Mouse (Mus musculus) limb, embryonic 14.5 days (tissue): ENCODE measurements around the gene A830005F24Rik. TPM values are rescaled to one million over a fixed set of nuclear protein-coding genes. Genes with fewer than 3 reads are reported as not detected.

ENCODE experiments used
- ATAC-seq: fragments of 200-750 bp; cut with Nextera tagmentation; 2 replicates; pipeline ENCODE4 v1.8.0; 2017; ENCODE audit warnings: low read depth, moderate number of reproducible peaks, moderate TSS enrichment; ENCODE audit not compliant: low FRiP score
- DNase-seq: peaks from one replicate; pipeline ENCODE4 v3.0.0-alpha.2; 2015; ENCODE audit warnings: low spot score
- H3K27ac ChIP-seq: fragments of 300-500 bp; sonication (generic); replicated peaks from 2 replicates; pipeline ENCODE4 v1.5.1; 2014; ENCODE audit warnings: low read depth, mild to moderate bottlenecking, low read length, moderate library complexity, mixed read lengths
- H3K27me3 ChIP-seq: fragments of 300-500 bp; sonication (generic); 2 replicates; pipeline ENCODE4 v1.6.1; 2014; ENCODE audit warnings: low read length, mixed read lengths; ENCODE audit not compliant: control insufficient read depth, insufficient read depth
- H3K36me3 ChIP-seq: fragments of 300-500 bp; sonication (generic); 2 replicates; pipeline ENCODE4 v1.6.1; 2014; ENCODE audit warnings: mild to moderate bottlenecking, low read length, moderate library complexity, mixed read lengths; ENCODE audit not compliant: control insufficient read depth, insufficient read depth
- H3K4me1 ChIP-seq: fragments of 300-500 bp; sonication (generic); 2 replicates; pipeline ENCODE4 v1.6.1; 2014; ENCODE audit warnings: antibody characterized with exemption, low read length, mixed read lengths; ENCODE audit not compliant: control insufficient read depth, insufficient read depth
- H3K4me2 ChIP-seq: fragments of 300-500 bp; sonication (generic); replicated peaks from 2 replicates; pipeline ENCODE4 v1.6.1; 2014; ENCODE audit warnings: low read depth, mild to moderate bottlenecking, low read length, moderate library complexity; ENCODE audit not compliant: severe bottlenecking
- H3K4me3 ChIP-seq: fragments of 300-500 bp; sonication (generic); replicated peaks from 2 replicates; pipeline ENCODE4 v1.5.1; 2014; ENCODE audit warnings: low read length
- H3K9ac ChIP-seq: fragments of 300-500 bp; sonication (generic); 2 replicates; pipeline ENCODE4 v1.6.1; 2014; ENCODE audit warnings: mild to moderate bottlenecking, low read depth, low read length, moderate library complexity; ENCODE audit not compliant: severe bottlenecking
- H3K9me3 ChIP-seq: fragments of 300-500 bp; sonication (generic); 2 replicates; pipeline ENCODE4 v1.6.1; 2016; ENCODE audit warnings: low read length; ENCODE audit not compliant: control insufficient read depth
- POLR2A ChIP-seq: fragments of 200-500 bp; IDR thresholded peaks from 2 replicates; pipeline ENCODE4 v1.8.0; 2012; ENCODE audit warnings: inconsistent platforms, mild to moderate bottlenecking, moderate library complexity, borderline replicate concordance; ENCODE audit not compliant: insufficient read depth, insufficient read length; ENCODE audit errors: extremely low read depth
- WGBS: fragments of 180-500 bp; shearing (Covaris S2); extraction: QIAGEN DNeasy Blood & Tissue Kit; methylation state at CpG from one replicate; pipeline ENCODE4 v1.1.7; 2014; 5-methylcytosine and 5-hydroxymethylcytosine counted together
- polyA plus RNA-seq, 2 experiments: library from polyadenylated mRNA; depleted of rRNA in 1 of 2; stranded (reverse) in 1 of 2; unstranded in 1 of 2; fragments of >200 nt; fragmentation: Nextera tagmentation in 1 of 2; extraction: Ambion mirVana in 1 of 2; gene quantifications; 2 replicates each; pipeline versions ENCODE4 v1.2.1 to v1.2.3; 2012 to 2014

Gene A830005F24Rik
- polyA plus RNA-seq, 2 experiments: 1.2 to 1.6 TPM

DNA sequence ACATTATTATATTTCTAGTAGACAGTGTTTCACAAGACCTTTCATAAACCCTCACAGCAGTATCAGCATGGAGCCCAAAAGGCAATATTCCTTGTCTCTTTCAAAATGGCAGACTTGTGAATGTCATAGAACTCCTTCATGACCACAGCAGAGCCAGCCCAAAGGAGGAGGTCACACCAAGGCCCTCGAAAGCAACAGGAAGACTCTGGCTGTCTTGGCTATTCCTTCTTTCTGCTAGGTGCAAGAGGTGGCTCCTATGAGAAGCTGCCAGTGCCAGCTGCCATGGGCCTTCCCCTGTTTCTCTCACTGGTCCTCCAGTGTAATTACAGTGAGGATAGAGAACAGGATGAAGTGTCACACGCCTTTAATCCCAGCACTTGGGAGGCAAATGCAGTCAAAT is 15.7 kb downstream of the A830005F24Rik start:
- 30% methylated on average over 2 of the region's 2 CpGs for WGBS
- 0 out of 2 replicates have a peak, but pooled peaks have one; percentile 17 for ATAC-seq

DNA sequence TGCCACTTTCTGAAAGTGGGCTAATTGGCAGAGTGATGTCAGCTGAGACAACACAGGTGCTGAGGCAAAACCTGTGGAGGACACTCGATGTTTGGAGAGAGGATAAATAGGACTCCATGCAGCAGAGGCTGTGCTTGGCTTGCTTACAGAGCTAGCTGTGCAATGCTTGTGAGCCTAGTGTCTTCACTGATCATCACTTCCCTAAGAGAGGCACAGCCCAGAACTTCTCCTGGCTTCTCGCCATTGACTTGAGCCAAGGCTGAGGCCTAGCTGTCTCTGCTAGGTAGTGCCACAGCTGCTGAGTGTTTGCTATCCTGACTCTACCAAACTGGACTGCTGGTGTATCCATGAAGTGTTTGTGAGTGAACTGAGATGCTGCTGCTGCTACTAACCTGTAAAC is 17.3 kb downstream of the A830005F24Rik start:
- no peak overlapping the region for H3K9ac ChIP-seq
- DNase-seq (no peak), ATAC-seq (0 out of 2 replicates have a peak, but pooled peaks have one; percentile 19)
- H3K4me2 ChIP-seq: no peak overlapping the region
- peaks cover 15% of the 10 kb centered on the region for H3K36me3 ChIP-seq
- no peak overlapping the region for H3K4me3 ChIP-seq
- 67% methylated on average over 2 of the region's 2 CpGs for WGBS
- H3K27ac ChIP-seq: no peak overlapping the region
- H3K4me1 ChIP-seq: no peaks in the 10 kb centered on the region
- no peak for TF ChIP-seq POLR2A
- H3K9me3 ChIP-seq: no peaks in the 10 kb centered on the region
- H3K27me3 ChIP-seq: no peaks in the 10 kb centered on the region

More for the DNA sequence above, 15.7 kb downstream of the A830005F24Rik start:
- no peak for TF ChIP-seq POLR2A
- Histone ChIP-seq H3K36me3 (0 out of 2 replicates have a peak, but pooled peaks cover 2% of the 10 kb centered on the region), H3K9ac (no peak overlapping the region), H3K9me3 (no peaks in the 10 kb centered on the region), H3K4me2 (no peak overlapping the region), H3K4me1 (no peaks in the 10 kb centered on the region), H3K4me3 (no peak overlapping the region), H3K27me3 (no peaks in the 10 kb centered on the region), H3K27ac (no peak overlapping the region)
- DNase-seq: no peak

DNA sequence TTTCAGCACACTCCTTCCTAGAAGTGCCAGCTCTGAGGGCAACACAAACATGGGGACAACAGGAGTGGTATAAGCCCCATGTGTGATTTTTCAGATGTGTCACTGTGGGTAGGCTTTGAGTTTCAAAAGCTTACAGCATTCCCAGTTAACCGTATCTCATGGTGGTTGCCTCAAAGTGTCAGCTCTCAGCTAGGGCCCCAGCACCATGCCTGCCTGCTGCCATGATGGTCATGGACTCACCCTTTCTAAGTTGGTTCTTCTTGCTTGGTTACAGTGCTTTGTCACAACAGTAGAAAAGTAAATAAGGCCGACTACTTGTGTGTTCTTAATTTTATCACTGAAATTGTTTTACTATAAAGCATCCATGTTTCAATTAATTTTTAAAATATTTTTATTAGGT is 18.1 kb downstream of the A830005F24Rik start:
- H3K4me3 ChIP-seq: no peak overlapping the region
- H3K27ac ChIP-seq: no peak overlapping the region
- no peak overlapping the region for H3K9ac ChIP-seq
- no peak for TF ChIP-seq POLR2A
- H3K4me1 ChIP-seq: no peaks in the 10 kb centered on the region
- no peak for ATAC-seq
- no peak for DNase-seq
- 84% methylated on average over 2 of the region's 2 CpGs for WGBS
- peaks cover 21% of the 10 kb centered on the region for H3K36me3 ChIP-seq
- H3K9me3 ChIP-seq: no peaks in the 10 kb centered on the region
- no peak overlapping the region for H3K4me2 ChIP-seq
- H3K27me3 ChIP-seq: no peaks in the 10 kb centered on the region

DNA sequence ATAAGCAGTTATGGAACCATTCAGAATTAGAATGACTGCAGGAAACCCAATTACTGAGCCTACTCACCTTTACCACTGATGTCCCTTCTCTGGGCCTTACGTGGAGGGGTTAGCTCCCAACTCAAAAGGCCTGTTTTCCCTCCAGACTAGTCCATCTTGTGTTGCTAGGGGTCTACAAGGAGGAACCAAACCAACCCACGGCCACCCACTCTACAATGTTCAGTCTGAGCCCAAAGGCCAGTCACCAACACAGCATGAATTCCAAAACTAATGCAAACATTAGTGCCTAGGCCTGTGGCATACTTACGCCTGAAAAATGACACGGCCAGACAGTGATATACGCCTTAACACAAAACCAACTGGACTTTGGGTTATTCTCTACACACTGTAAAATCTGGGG is 20.1 kb downstream of the A830005F24Rik start:
- Histone ChIP-seq H3K9ac (no peak overlapping the region), H3K4me2 (no peak overlapping the region), H3K27me3 (no peaks in the 10 kb centered on the region), H3K27ac (no peak overlapping the region), H3K36me3 (peaks cover 37% of the 10 kb centered on the region), H3K4me1 (no peaks in the 10 kb centered on the region), H3K9me3 (no peaks in the 10 kb centered on the region), H3K4me3 (no peak overlapping the region)
- 88% methylated on average over 5 of the region's 5 CpGs for WGBS
- ATAC-seq: no peak
- no peak for TF ChIP-seq POLR2A
- no peak for DNase-seq

DNA sequence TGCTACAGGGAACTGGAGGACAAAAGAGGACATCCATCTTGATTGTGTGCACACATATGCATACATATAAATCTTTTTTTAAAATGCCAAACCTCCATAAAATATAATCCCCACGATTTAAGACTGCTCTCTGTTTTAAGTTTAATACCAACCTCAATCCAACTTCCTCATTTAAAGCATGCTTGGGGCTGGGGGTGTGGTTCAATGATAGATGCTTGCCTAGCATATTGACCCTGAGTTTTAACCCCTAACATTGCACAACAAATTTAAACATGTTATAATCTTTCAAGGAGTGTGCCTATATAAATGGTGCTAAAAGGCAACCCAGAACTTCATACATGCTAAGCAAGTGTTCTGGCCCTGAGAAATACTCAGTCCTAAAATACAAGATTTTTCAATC is 27.1 kb downstream of the A830005F24Rik start:
- H3K4me1 ChIP-seq: peaks cover 31% of the 10 kb centered on the region
- H3K9me3 ChIP-seq: no peaks in the 10 kb centered on the region
- no peaks in the 10 kb centered on the region for H3K27me3 ChIP-seq
- no peak overlapping the region for H3K4me3 ChIP-seq
- no peak for ATAC-seq
- no peak for TF ChIP-seq POLR2A
- DNase-seq: no peak
- H3K4me2 ChIP-seq: no peak overlapping the region; the same call in 1 of the 2 replicates
- no peak overlapping the region for H3K27ac ChIP-seq
- 24% methylated on average over 1 of the region's 1 CpGs for WGBS
- peaks cover 28% of the 10 kb centered on the region for H3K36me3 ChIP-seq
- H3K9ac ChIP-seq: no peak overlapping the region

DNA sequence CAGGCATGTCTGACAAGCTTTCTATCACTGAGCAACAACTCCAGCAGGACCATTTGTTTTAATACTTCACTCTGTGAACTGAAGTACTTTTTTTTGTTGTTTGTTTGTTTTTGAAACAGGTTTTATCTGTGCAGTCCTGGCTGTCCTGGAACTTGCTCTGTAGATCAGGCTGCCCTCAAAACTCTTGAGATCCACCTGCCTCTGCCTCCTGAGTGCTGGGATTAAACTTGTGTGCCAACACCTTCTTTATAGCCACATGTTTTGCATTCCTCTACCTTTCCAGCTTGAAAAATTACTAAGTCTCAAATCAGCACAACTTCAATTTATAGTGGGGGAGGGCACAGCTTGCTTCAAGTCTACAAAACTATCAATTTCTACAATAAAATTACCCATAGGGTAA is 31.0 kb downstream of the A830005F24Rik start:
- no peaks in the 10 kb centered on the region for H3K27me3 ChIP-seq
- H3K4me3 ChIP-seq: peak overlapping the region; percentile 97
- DNase-seq: no peak
- no peak for ATAC-seq
- no peaks in the 10 kb centered on the region for H3K9me3 ChIP-seq
- TF ChIP-seq POLR2A: no peak
- H3K36me3 ChIP-seq: peaks cover 4% of the 10 kb centered on the region; the same call in 1 of the 2 replicates
- peak overlapping the region; percentile 50 for H3K4me2 ChIP-seq
- no peak overlapping the region for H3K9ac ChIP-seq
- no peak overlapping the region for H3K27ac ChIP-seq
- peaks cover 35% of the 10 kb centered on the region for H3K4me1 ChIP-seq
